Mouse (Mus musculus) lung, embryonic 14.5 days (tissue): ENCODE data around the gene Suds3. TPM values are rescaled to one million over a fixed set of nuclear protein-coding genes. Genes with fewer than 3 reads are reported as not detected.

Experiments used
- ATAC-seq: fragments of 200-750 bp; cut with Nextera tagmentation; 2 replicates; pipeline ENCODE4 v1.8.0; 2017; ENCODE audit warnings: mild to moderate bottlenecking, moderate TSS enrichment, moderate library complexity; ENCODE audit not compliant: insufficient read depth
- DNase-seq: peaks from one replicate; pipeline ENCODE4 v3.0.0-alpha.2; 2015
- H3K27ac ChIP-seq: fragments of 300-500 bp; sonication (generic); 2 replicates; pipeline ENCODE4 v1.5.1; 2014; ENCODE audit warnings: low read depth, mild to moderate bottlenecking, moderate library complexity
- H3K27me3 ChIP-seq: fragments of 300-500 bp; sonication (generic); 2 replicates; pipeline ENCODE4 v1.6.1; 2014; ENCODE audit warnings: low read length, control low read depth; ENCODE audit not compliant: insufficient read depth
- H3K36me3 ChIP-seq: fragments of 300-500 bp; sonication (generic); 2 replicates; pipeline ENCODE4 v1.6.1; 2014; ENCODE audit warnings: control low read depth; ENCODE audit not compliant: insufficient read depth
- H3K4me1 ChIP-seq: fragments of 300-500 bp; sonication (generic); 2 replicates; pipeline ENCODE4 v1.6.1; 2014; ENCODE audit warnings: antibody characterized with exemption, control low read depth; ENCODE audit not compliant: insufficient read depth
- H3K4me2 ChIP-seq: fragments of 300-500 bp; sonication (generic); 2 replicates; pipeline ENCODE4 v1.6.1; 2014; ENCODE audit warnings: mild to moderate bottlenecking
- H3K4me3 ChIP-seq: fragments of 300-500 bp; sonication (generic); 2 replicates; pipeline ENCODE4 v1.5.1; 2014; ENCODE audit warnings: low read depth, low read length
- H3K9ac ChIP-seq: fragments of 300-500 bp; sonication (generic); 2 replicates; pipeline ENCODE4 v1.6.1; 2014
- H3K9me3 ChIP-seq: fragments of 300-500 bp; sonication (generic); 2 replicates; pipeline ENCODE4 v1.6.1; 2016; ENCODE audit warnings: low read depth, low read length, control low read depth
- CTCF ChIP-seq: IDR thresholded peaks from 2 replicates; pipeline ENCODE4 v1.5.1; 2016; ENCODE audit warnings: antibody characterized with exemption, low read depth
- WGBS: fragments of 180-500 bp; shearing (Covaris S2); extraction: QIAGEN DNeasy Blood & Tissue Kit; methylation state at CpG from one replicate; pipeline ENCODE4 v1.1.7; 2014; 5-methylcytosine and 5-hydroxymethylcytosine counted together
- polyA plus RNA-seq: library from polyadenylated mRNA; unstranded; fragments of >200 nt; fragmentation: Nextera tagmentation; extraction: Ambion mirVana; gene quantifications from 2 replicates; pipeline ENCODE4 v1.2.1, GENCODE M21; 2014

Gene Suds3
- 45.6 and 49.6 TPM in 2 replicates for polyA plus RNA-seq

GRCm38 (mm10) chr5:117115836-117116366 is at the start of gene Suds3:
Gene Suds3, minus strand, starts transcription at chr5:117116113.
- Histone ChIP-seq H3K27ac (peak within 1 kb of the TSS; percentile 82), H3K4me1 (peaks cover 3% of the 10 kb centered on the region), H3K9ac (peak within 1 kb of the TSS; percentile 85), H3K36me3 (peaks cover 25% of the 10 kb centered on the region), H3K9me3 (no peaks in the 10 kb centered on the region), H3K4me2 (peak within 1 kb of the TSS; percentile 92), H3K27me3 (no peaks in the 10 kb centered on the region), H3K4me3 (peak within 1 kb of the TSS; percentile 97)
- ATAC-seq (peak; percentile 81), DNase-seq (peak; percentile 94)
- under 1% methylated on average over 56 of the region's 59 CpGs for WGBS
- TF ChIP-seq CTCF, result peak; percentile 96

GRCm38 (mm10) chr5:117164923-117165322 is 49.0 kb upstream of the Suds3 start:
- DNase-seq, result no peak
- Histone ChIP-seq H3K27me3 (no peaks in the 10 kb centered on the region), H3K36me3 (no peaks in the 10 kb centered on the region), H3K27ac (no peak overlapping the region), H3K4me3 (no peak overlapping the region), H3K4me1 (no peaks in the 10 kb centered on the region), H3K9me3 (no peaks in the 10 kb centered on the region), H3K4me2 (no peak overlapping the region), H3K9ac (no peak overlapping the region)
- WGBS, result 95% methylated on average over 2 of the region's 2 CpGs
- ATAC-seq, result no peak
- TF ChIP-seq CTCF, result no peak

GRCm38 (mm10) chr5:117164516-117164915 is 48.6 kb upstream of the Suds3 start:
- WGBS, result 85% methylated on average over 5 of the region's 5 CpGs
- no peaks in the 10 kb centered on the region for H3K4me1 ChIP-seq
- H3K36me3 ChIP-seq, result no peaks in the 10 kb centered on the region
- no peak for DNase-seq
- no peaks in the 10 kb centered on the region for H3K9me3 ChIP-seq
- no peak overlapping the region for H3K4me2 ChIP-seq
- ATAC-seq, result no peak
- TF ChIP-seq CTCF, result no peak
- H3K4me3 ChIP-seq, result no peak overlapping the region
- H3K27me3 ChIP-seq, result no peaks in the 10 kb centered on the region
- H3K27ac ChIP-seq, result no peak overlapping the region
- no peak overlapping the region for H3K9ac ChIP-seq

- Histone ChIP-seq H3K36me3 (no peaks in the 10 kb centered on the region), H3K4me1 (no peaks in the 10 kb centered on the region), H3K27ac (no peak overlapping the region), H3K4me2 (no peak overlapping the region), H3K9me3 (no peaks in the 10 kb centered on the region), H3K4me3 (no peak overlapping the region), H3K27me3 (no peaks in the 10 kb centered on the region), H3K9ac (no peak overlapping the region)
- ATAC-seq (no peak), DNase-seq (no peak)
- no peak for TF ChIP-seq CTCF
- 93% methylated on average over 13 of the region's 13 CpGs for WGBS
These were observed 47.9 kb upstream of the Suds3 start for GRCm38 (mm10) chr5:117163790-117164189.

- no peak overlapping the region for H3K27ac ChIP-seq
- ATAC-seq (no peak), DNase-seq (peak; percentile 13)
- H3K9ac ChIP-seq, result no peak overlapping the region
- no peaks in the 10 kb centered on the region for H3K9me3 ChIP-seq
- whole genome bisulfite sequencing, result 34% methylated on average over 10 of the region's 10 CpGs
- H3K4me1 ChIP-seq, result no peaks in the 10 kb centered on the region
- H3K27me3 ChIP-seq, result no peaks in the 10 kb centered on the region
- H3K36me3 ChIP-seq, result no peaks in the 10 kb centered on the region
- H3K4me2 ChIP-seq, result no peak overlapping the region
- TF ChIP-seq CTCF, result no peak
- no peak overlapping the region for H3K4me3 ChIP-seq
These were observed 44.6 kb upstream of the Suds3 start for GRCm38 (mm10) chr5:117160499-117160898.

GRCm38 (mm10) chr5:117159805-117160291 is 43.9 kb upstream of the Suds3 start:
- Histone ChIP-seq H3K9me3 (no peaks in the 10 kb centered on the region), H3K4me3 (no peak overlapping the region), H3K9ac (no peak overlapping the region), H3K27me3 (no peaks in the 10 kb centered on the region), H3K36me3 (no peaks in the 10 kb centered on the region), H3K27ac (no peak overlapping the region), H3K4me2 (no peak overlapping the region), H3K4me1 (no peaks in the 10 kb centered on the region)
- WGBS, result 47% methylated on average over 6 of the region's 6 CpGs
- TF ChIP-seq CTCF, result no peak
- DNase-seq (no peak), ATAC-seq (no peak)

GRCm38 (mm10) chr5:117159326-117159725 is 43.4 kb upstream of the Suds3 start:
- no peak overlapping the region for H3K27ac ChIP-seq
- WGBS, result 58% methylated on average over 8 of the region's 8 CpGs

More at GRCm38 (mm10) chr5:117159326-117159725, 43.4 kb upstream of the Suds3 start:
- H3K36me3 ChIP-seq, result no peaks in the 10 kb centered on the region
- H3K4me3 ChIP-seq, result no peak overlapping the region
- DNase-seq (no peak), ATAC-seq (no peak)
- no peak overlapping the region for H3K9ac ChIP-seq
- H3K9me3 ChIP-seq, result no peaks in the 10 kb centered on the region
- no peaks in the 10 kb centered on the region for H3K27me3 ChIP-seq
- TF ChIP-seq CTCF, result no peak
- no peak overlapping the region for H3K4me2 ChIP-seq
- no peaks in the 10 kb centered on the region for H3K4me1 ChIP-seq
